Mouse (Mus musculus): ENCODE data around the gene Cyp2c39.
"Not testable (repeated sequence)": the region's sequence is repeated elsewhere in the genome, so short reads cannot be mapped to it uniquely, and the experiment has no call there.

Gene Cyp2c39

GRCm38 (mm10) chr19:39510534-39510933, at the start of gene Cyp2c39:
TSS of gene Cyp2c39 (plus strand) at chr19:39510862.
- no peak for DNase-seq (ENCODE audit: low read depth, low spot score)

GRCm38 (mm10) chr19:39462941-39463340, 47.7 kb upstream of the Cyp2c39 start, which contains the start of gene Cyp2c38:
TSS of gene Cyp2c38 (minus strand) at chr19:39463075.
- no peak for DNase-seq (ENCODE audit: low read depth, low spot score)

- DNase-seq (ENCODE audit: low read depth, low spot score), result no peak
Measured at GRCm38 (mm10) chr19:39463923-39464322, 46.7 kb upstream of the Cyp2c39 start.

- not testable (repeated sequence) for DNase-seq (ENCODE audit: low read depth, low spot score)
Measured at GRCm38 (mm10) chr19:39483961-39484360, 26.7 kb upstream of the Cyp2c39 start.

- no peak for DNase-seq (ENCODE audit: low read depth, low spot score)
Measured at GRCm38 (mm10) chr19:39506341-39506740, 4.3 kb upstream of the Cyp2c39 start.

- no peak for DNase-seq (ENCODE audit: low read depth, low spot score)
Measured at GRCm38 (mm10) chr19:39509533-39509932, 1.1 kb upstream of the Cyp2c39 start.
